Mouse (Mus musculus): ENCODE measurements around the gene Arhgef10l. TPM values are rescaled to one million over a fixed set of nuclear protein-coding genes. Genes with fewer than 3 reads are reported as not detected.

Gene Arhgef10l
- polyA plus RNA-seq, 1 experiment from 2014 or later, result 16.6 TPM

- H3K4me3 ChIP-seq, result no peak overlapping the region
- H3K36me3 ChIP-seq, result peaks cover 6% of the 10 kb centered on the region; the same call in 1 of the 2 replicates
- no peak for ATAC-seq (ENCODE audit: borderline replicate concordance, extremely low read depth, low FRiP score, low TSS enrichment)
- 77% methylated on average over 9 of the region's 9 CpGs for WGBS
- no peak overlapping the region for H3K9ac ChIP-seq
- no peak overlapping the region for H3K4me2 ChIP-seq
- no peaks in the 10 kb centered on the region for H3K9me3 ChIP-seq
- no peaks in the 10 kb centered on the region for H3K27me3 ChIP-seq
- H3K27ac ChIP-seq, result no peak overlapping the region
- peaks cover 32% of the 10 kb centered on the region for H3K4me1 ChIP-seq
Observed at GRCm38 (mm10) chr4:140608228-140608720, 57.5 kb downstream of the Arhgef10l start.

- no peak overlapping the region for H3K9ac ChIP-seq
- WGBS, result 80% methylated on average over 7 of the region's 7 CpGs
- H3K9me3 ChIP-seq, result no peaks in the 10 kb centered on the region
- H3K4me2 ChIP-seq, result no peak overlapping the region
- H3K36me3 ChIP-seq, result peaks cover 6% of the 10 kb centered on the region; the same call in 1 of the 2 replicates
- H3K27me3 ChIP-seq, result no peaks in the 10 kb centered on the region
- no peak for ATAC-seq (ENCODE audit: borderline replicate concordance, extremely low read depth, low FRiP score, low TSS enrichment)
- H3K4me1 ChIP-seq, result peaks cover 31% of the 10 kb centered on the region
- no peak overlapping the region for H3K4me3 ChIP-seq
- H3K27ac ChIP-seq, result no peak overlapping the region
Observed at GRCm38 (mm10) chr4:140606779-140607178, 59.0 kb downstream of the Arhgef10l start.

GRCm38 (mm10) chr4:140606197-140606596 is 59.6 kb downstream of the Arhgef10l start:
- Histone ChIP-seq H3K9ac (no peak overlapping the region), H3K27ac (no peak overlapping the region), H3K4me2 (no peak overlapping the region), H3K9me3 (no peaks in the 10 kb centered on the region), H3K27me3 (no peaks in the 10 kb centered on the region), H3K4me3 (no peak overlapping the region), H3K4me1 (peaks cover 26% of the 10 kb centered on the region), H3K36me3 (peaks cover 6% of the 10 kb centered on the region; the same call in 1 of the 2 replicates)
- WGBS, result 67% methylated on average over 7 of the region's 7 CpGs
- ATAC-seq (ENCODE audit: borderline replicate concordance, extremely low read depth, low FRiP score, low TSS enrichment), result no peak

- Histone ChIP-seq H3K4me3 (no peak overlapping the region), H3K4me1 (peaks cover 22% of the 10 kb centered on the region), H3K27ac (0 out of 2 replicates have a peak overlapping the region, but pooled peaks have one; percentile 37), H3K9me3 (no peaks in the 10 kb centered on the region), H3K27me3 (no peaks in the 10 kb centered on the region), H3K9ac (no peak overlapping the region), H3K4me2 (no peak overlapping the region), H3K36me3 (peaks cover 6% of the 10 kb centered on the region; the same call in 1 of the 2 replicates)
- no peak; the same call in 1 of the 2 replicates for ATAC-seq (ENCODE audit: borderline replicate concordance, extremely low read depth, low FRiP score, low TSS enrichment)
- 67% methylated on average over 7 of the region's 7 CpGs for WGBS
Observed at GRCm38 (mm10) chr4:140605790-140606189, 60.0 kb downstream of the Arhgef10l start.

- H3K27me3 ChIP-seq, result no peaks in the 10 kb centered on the region
- 0 out of 2 replicates have a peak, but pooled peaks have one; percentile 50 for ATAC-seq (ENCODE audit: borderline replicate concordance, extremely low read depth, low FRiP score, low TSS enrichment)
- H3K36me3 ChIP-seq, result peaks cover 6% of the 10 kb centered on the region; the same call in 1 of the 2 replicates
- no peak overlapping the region for H3K4me3 ChIP-seq
- no peak overlapping the region for H3K4me2 ChIP-seq
- H3K9me3 ChIP-seq, result no peaks in the 10 kb centered on the region
- no peak overlapping the region for H3K9ac ChIP-seq
- WGBS, result 73% methylated on average over 6 of the region's 6 CpGs
- 0 out of 2 replicates have a peak overlapping the region, but pooled peaks have one; percentile 37 for H3K27ac ChIP-seq
- H3K4me1 ChIP-seq, result peaks cover 16% of the 10 kb centered on the region
Observed at GRCm38 (mm10) chr4:140605247-140605646, 60.6 kb downstream of the Arhgef10l start.

GRCm38 (mm10) chr4:140604541-140604940 is 61.3 kb downstream of the Arhgef10l start:
- 91% methylated on average over 8 of the region's 8 CpGs for WGBS
- ATAC-seq (ENCODE audit: borderline replicate concordance, extremely low read depth, low FRiP score, low TSS enrichment), result no peak
- Histone ChIP-seq H3K4me1 (peaks cover 15% of the 10 kb centered on the region), H3K27ac (no peak overlapping the region), H3K36me3 (peaks cover 4% of the 10 kb centered on the region; the same call in 1 of the 2 replicates), H3K4me3 (no peak overlapping the region), H3K9me3 (no peaks in the 10 kb centered on the region), H3K9ac (no peak overlapping the region), H3K27me3 (no peaks in the 10 kb centered on the region), H3K4me2 (no peak overlapping the region)

GRCm38 (mm10) chr4:140602022-140602421 is 63.8 kb downstream of the Arhgef10l start:
- Histone ChIP-seq H3K9ac (no peak overlapping the region), H3K36me3 (peaks cover 8% of the 10 kb centered on the region; the same call in 1 of the 2 replicates), H3K9me3 (no peaks in the 10 kb centered on the region), H3K27ac (no peak overlapping the region), H3K4me2 (no peak overlapping the region), H3K27me3 (no peaks in the 10 kb centered on the region), H3K4me3 (no peak overlapping the region), H3K4me1 (peaks cover 18% of the 10 kb centered on the region)
- 58% methylated on average over 4 of the region's 4 CpGs for WGBS
- ATAC-seq (ENCODE audit: borderline replicate concordance, extremely low read depth, low FRiP score, low TSS enrichment), result no peak

- Histone ChIP-seq H3K27ac (no peak overlapping the region), H3K4me2 (no peak overlapping the region), H3K36me3 (peaks cover 12% of the 10 kb centered on the region; the same call in 1 of the 2 replicates), H3K9ac (no peak overlapping the region), H3K27me3 (no peaks in the 10 kb centered on the region), H3K4me1 (peaks cover 18% of the 10 kb centered on the region), H3K9me3 (no peaks in the 10 kb centered on the region; the same call in 1 of the 2 replicates), H3K4me3 (no peak overlapping the region)
- no peak for ATAC-seq (ENCODE audit: borderline replicate concordance, extremely low read depth, low FRiP score, low TSS enrichment)
- 86% methylated on average over 11 of the region's 11 CpGs for WGBS
Observed at GRCm38 (mm10) chr4:140601153-140601552, 64.7 kb downstream of the Arhgef10l start.

GRCm38 (mm10) chr4:140598846-140599245 is 67.0 kb downstream of the Arhgef10l start:
- 67% methylated on average over 5 of the region's 5 CpGs for WGBS
- no peak overlapping the region for H3K4me2 ChIP-seq
- peak; percentile 31; the same call in 1 of the 2 replicates for ATAC-seq (ENCODE audit: borderline replicate concordance, extremely low read depth, low FRiP score, low TSS enrichment)
- H3K27me3 ChIP-seq, result no peaks in the 10 kb centered on the region
- H3K9me3 ChIP-seq, result no peaks in the 10 kb centered on the region; the same call in 1 of the 2 replicates
- H3K27ac ChIP-seq, result 0 out of 2 replicates have a peak overlapping the region, but pooled peaks have one; percentile 35
- peaks cover 8% of the 10 kb centered on the region for H3K4me1 ChIP-seq
- no peak overlapping the region for H3K4me3 ChIP-seq
- peaks cover 12% of the 10 kb centered on the region; the same call in 1 of the 2 replicates for H3K36me3 ChIP-seq
- H3K9ac ChIP-seq, result no peak overlapping the region

- H3K4me1 ChIP-seq, result peaks cover 8% of the 10 kb centered on the region
- H3K9me3 ChIP-seq, result no peaks in the 10 kb centered on the region; the same call in 1 of the 2 replicates
- H3K36me3 ChIP-seq, result peaks cover 12% of the 10 kb centered on the region; the same call in 1 of the 2 replicates
- H3K4me2 ChIP-seq, result no peak overlapping the region
- H3K27ac ChIP-seq, result no peak overlapping the region
- no peak overlapping the region for H3K9ac ChIP-seq
- H3K4me3 ChIP-seq, result no peak overlapping the region
- no peak for ATAC-seq (ENCODE audit: borderline replicate concordance, extremely low read depth, low FRiP score, low TSS enrichment)
- H3K27me3 ChIP-seq, result no peaks in the 10 kb centered on the region
- WGBS, result 87% methylated on average over 6 of the region's 6 CpGs
Observed at GRCm38 (mm10) chr4:140597928-140598327, 67.9 kb downstream of the Arhgef10l start.

- no peak overlapping the region for H3K4me2 ChIP-seq
- H3K27me3 ChIP-seq, result no peaks in the 10 kb centered on the region
- ATAC-seq (ENCODE audit: borderline replicate concordance, extremely low read depth, low FRiP score, low TSS enrichment), result no peak
- no peak overlapping the region for H3K9ac ChIP-seq
- no peaks in the 10 kb centered on the region; the same call in 1 of the 2 replicates for H3K9me3 ChIP-seq
- H3K4me3 ChIP-seq, result no peak overlapping the region
- H3K4me1 ChIP-seq, result peaks cover 8% of the 10 kb centered on the region
- 91% methylated on average over 5 of the region's 5 CpGs for WGBS
- H3K36me3 ChIP-seq, result peaks cover 16% of the 10 kb centered on the region; the same call in 1 of the 2 replicates
- H3K27ac ChIP-seq, result no peak overlapping the region
Observed at GRCm38 (mm10) chr4:140597378-140597777, 68.4 kb downstream of the Arhgef10l start.

GRCm38 (mm10) chr4:140593771-140594505 is 71.9 kb downstream of the Arhgef10l start:
- Histone ChIP-seq H3K27me3 (no peaks in the 10 kb centered on the region), H3K36me3 (peaks cover 23% of the 10 kb centered on the region; the same call in 1 of the 2 replicates), H3K9me3 (no peaks in the 10 kb centered on the region; the same call in 1 of the 2 replicates), H3K4me1 (peaks cover under 1% of the 10 kb centered on the region; the same call in 1 of the 2 replicates), H3K4me2 (no peak overlapping the region), H3K27ac (no peak overlapping the region), H3K9ac (no peak overlapping the region), H3K4me3 (no peak overlapping the region)
- 86% methylated on average over 14 of the region's 14 CpGs for WGBS
- ATAC-seq (ENCODE audit: borderline replicate concordance, extremely low read depth, low FRiP score, low TSS enrichment), result no peak

Data from lung, embryonic 15.5 days (tissue).